Mouse (Mus musculus) granulocyte monocyte progenitor cell, adult 5-6 weeks (primary cell): Measurements from ENCODE around the gene Klk4. TPM values are rescaled to one million over a fixed set of nuclear protein-coding genes. Genes with fewer than 3 reads are reported as not detected.

Experiments used
- ATAC-seq: replicated peaks from 2 replicates; pipeline ENCODE4 v1.8.0; 2016; ENCODE audit warnings: mild to moderate bottlenecking, moderate TSS enrichment, inconsistent platforms; ENCODE audit not compliant: poor library complexity, severe bottlenecking
- total RNA-seq, 2 experiments: library from RNA; stranded (forward) in 1 of 2; stranded (reverse) in 1 of 2; fragments of 200-712, 200-1000 nt in 1 of 2; fragments of >200 nt in 1 of 2; fragmentation: Nextera tagmentation in 1 of 2; gene quantifications; 2 replicates each; pipeline ENCODE4 v1.2.3; 2014 to 2017

Gene Klk4
- total RNA-seq, 2 experiments from 2014 or later = not detected

DNA sequence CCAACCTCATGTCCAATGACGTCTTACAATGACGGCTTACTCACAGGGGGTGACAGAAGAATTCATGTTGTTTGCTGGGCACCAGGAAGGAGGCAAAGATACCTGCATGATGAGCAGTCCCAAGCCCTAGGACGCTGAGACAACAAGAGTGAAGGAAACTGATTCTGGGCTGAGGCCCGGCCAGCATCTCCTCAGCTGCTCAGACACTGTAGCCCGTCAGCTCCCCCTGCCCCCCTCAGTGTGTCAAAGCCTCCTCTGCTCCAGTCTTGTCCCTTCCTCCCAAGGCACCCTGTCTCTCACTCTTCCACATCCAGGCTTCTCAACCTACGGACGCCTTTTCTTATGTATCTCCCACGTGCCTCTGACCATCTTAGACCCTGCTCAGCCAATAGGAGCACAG is 37.9 kb downstream of the Klk4 start:
- ATAC-seq = no peak

DNA sequence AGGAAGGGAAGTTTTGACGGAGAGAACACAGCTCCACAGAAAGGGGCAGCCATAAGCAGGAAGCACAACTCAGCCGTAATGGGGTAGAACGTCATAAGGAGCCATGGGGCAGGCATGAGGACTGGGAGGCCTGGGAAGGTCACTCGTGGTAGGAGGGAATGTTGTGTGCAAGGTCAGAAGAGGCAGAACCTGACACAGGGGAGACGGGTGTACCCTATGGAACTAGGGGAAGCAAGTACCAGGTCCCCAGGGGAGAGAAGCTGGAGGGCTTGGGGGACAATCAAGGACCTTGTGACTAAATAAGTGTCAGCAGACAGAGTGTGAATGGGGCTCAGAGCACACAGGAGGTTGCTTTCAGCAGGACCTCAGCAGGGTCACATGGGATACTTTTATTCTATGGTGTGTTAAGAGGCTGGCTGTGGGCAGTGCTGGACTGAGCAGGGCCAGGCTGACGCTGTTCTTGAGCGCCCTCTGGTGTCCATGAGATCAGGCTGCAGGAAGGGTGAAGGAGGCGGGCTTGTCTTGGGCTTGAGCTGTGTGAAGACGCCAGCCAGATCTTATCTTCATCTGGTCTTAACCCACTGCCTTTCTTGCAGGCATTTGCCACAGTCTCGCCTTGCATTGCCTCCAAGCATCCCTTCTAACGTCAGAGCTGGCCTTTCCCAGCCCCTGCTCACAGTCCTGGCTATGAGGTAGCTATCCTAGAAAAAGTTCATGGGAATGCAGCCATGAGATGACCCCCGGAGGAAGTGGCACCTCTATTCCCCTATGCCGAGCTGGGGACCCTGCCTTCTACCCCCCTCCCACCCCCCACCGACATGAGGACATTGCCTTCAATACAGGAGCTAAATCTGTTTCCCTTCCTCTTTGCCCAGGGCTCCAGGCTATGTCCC is 38.8 kb downstream of the Klk4 start:
- peak; percentile 63 for ATAC-seq

DNA sequence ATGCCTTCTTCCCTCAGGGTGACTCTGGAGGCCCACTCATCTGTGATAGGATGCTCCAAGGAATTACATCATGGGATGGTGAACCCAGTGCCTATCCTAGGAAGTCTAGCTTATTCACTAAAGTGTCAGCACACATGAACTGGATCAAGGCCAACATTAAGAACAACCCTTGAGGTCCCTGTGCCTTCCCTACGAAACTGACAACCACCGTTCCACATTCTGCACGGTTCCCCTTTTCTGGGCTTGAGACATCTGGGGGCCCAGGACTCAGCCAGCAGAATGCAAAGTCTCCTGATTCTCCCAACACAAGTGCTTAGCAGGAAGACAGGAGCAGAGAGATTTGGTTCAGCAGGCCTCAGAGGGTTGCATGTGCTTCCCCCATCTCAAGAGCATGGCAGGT is 39.6 kb downstream of the Klk4 start:
- peak; percentile 60 for ATAC-seq

DNA sequence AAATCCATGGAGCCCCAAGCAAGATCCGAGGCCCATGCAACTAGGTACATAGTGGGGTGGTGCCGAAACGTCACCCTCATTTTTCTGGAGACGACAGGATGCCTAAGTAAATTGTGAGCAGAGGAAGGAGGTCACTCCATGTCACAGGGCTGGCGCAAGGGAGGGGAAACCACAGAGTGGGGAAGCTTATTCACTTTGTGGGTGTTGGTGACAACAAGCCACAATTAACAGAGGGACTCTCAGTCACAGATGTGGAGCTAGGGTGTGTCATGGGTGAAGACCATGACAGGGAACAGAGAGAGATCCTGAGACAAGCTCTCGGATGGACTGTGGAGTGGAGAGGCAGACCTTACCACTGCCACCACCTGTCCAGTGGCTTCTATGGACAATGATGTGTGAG is 40.1 kb downstream of the Klk4 start:
- ATAC-seq = peak; percentile 65

DNA sequence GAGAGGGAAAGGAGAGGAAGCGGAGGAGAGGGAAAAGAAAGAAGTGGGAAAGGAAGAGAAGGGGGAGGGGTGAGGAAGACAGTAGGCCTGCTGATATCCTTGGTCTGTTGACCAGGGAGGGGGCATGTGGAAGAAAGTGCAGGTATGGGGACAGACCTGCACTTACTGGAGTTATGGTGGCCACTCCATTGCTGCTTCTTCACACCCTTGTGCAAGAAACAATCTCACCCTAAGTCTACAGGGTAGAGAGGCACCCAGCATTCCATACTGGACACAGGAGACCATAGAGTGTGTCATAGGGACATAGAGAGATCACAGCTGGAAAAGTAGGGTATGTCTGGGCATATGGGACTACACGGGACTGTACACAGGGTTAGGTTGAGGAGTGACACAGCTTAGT is 41.0 kb downstream of the Klk4 start:
- ATAC-seq = no peak

DNA sequence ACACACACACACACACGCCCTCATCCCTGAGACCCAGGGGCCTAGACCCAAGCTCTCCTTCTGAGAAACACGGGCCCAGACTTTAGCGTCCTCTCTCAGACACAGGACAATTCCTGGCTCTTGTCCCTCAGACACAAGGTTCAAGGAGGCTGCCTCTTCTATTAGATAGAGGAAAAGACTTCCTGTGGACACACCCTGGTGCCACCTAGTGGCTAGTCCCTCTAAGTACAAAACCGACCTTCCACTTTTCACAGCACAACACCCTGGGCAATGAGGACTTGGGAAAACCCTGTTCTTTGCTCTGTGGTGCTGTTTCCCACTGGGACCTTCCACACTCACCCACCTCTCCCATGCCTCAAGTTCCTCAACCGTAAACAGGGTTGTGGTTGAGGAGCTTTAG is 45.0 kb downstream of the Klk4 start:
- ATAC-seq = peak; percentile 47

DNA sequence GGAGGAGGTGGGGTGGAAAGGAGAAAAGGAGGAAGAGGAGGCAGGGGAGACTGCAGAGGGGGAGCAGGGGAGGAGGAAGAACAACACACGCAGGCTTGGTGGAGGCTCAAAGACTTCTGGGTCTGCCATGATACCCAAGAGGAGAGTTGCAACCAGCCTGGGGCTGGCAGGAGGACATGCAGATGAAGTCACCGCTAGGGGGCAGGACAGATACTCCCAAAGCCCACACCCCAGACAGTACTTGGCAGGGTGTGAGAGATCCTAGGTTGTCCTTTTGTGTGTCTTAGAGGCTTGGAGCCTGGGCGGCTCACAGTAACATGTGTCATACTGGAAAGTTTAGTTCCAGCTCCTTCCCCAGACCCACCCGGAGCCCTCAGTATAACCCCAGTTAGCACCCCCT is 47.6 kb downstream of the Klk4 start:
- ATAC-seq = peak; percentile 40

DNA sequence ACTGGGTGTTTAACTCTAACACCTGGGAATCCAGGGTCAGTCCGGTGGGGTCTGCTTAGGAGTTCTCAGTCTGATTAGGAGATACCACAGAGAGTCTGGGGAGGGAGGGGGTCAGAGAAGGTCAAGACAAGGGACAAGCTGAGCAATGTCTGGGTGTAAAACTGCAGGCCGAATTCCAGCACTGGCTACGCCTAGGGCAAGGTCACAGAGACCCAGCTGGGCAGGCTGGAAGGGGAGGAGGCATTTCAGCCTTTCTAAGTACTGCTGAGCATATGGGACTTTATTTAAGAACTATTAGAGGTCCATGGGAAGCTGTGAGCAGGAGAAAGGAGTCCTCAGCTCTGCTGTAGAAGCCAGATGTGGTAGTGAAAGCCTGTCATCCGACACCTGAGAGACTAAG is 51.4 kb downstream of the Klk4 start:
- ATAC-seq = no peak

DNA sequence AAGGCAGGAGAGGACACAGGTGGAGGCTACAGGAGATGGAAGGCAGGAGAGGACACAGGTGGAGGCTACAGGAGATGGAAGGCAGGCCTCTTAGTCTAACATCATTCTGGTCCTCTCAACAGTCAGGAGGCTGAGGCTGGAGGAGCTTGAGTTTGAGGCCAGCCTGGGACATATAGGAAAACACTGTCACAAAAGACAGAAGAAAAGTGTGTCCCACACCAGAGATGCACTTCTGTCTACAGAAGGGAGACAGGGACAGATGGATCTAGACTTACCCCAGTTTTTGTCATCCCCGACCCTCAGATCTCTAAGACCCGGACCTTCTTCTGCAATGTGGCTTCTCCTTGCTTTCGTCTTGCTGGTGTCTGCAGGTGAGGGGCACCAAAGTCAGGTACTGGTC is 52.5 kb downstream of the Klk4 start, which contains the start of gene Klk15:
TSS of gene Klk15 (plus strand) at position 301 of the 400 bp plus-strand sequence.
- no peak for ATAC-seq

DNA sequence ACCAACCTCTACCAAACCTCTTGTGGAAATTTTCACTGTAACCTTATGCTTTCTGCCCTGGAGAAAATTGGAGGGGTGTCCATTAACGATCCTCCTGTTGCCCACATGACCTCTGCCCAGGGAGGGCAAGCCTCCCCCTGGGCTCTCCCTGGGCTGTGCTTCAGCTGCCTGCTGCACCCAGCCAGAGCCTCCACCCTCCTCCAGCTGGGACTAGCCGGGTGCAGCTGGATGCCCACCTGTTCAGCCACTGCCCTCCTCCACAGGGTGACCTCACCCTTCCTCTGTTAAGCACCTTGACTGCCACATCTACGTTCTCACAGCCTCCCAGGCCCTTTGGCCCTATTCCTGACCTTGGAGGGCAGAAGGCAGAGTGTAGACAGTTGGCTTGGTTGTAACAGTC is 53.8 kb downstream of the Klk4 start:
- ATAC-seq = no peak

Other genes with a start within 250 kb of the Klk4 start
- 0.28 TPM in 1 of 2 replicates, not detected in the other for gene Ceacam18, start 246.5 kb upstream of the Klk4 start, total RNA-seq (2014; fragmentation: Nextera tagmentation)
- gene Ceacam18, start 246.5 kb upstream of the Klk4 start, total RNA-seq (2017) = not detected in 2 replicates
- 13.1 and 15.1 TPM in 2 replicates for gene Siglece, start 221.0 kb upstream of the Klk4 start, total RNA-seq (2014; fragmentation: Nextera tagmentation)
- gene Siglece, start 221.0 kb upstream of the Klk4 start, total RNA-seq (2017) = 5.2 and 9.0 TPM in 2 replicates
- 5.6 and 8.7 TPM in 2 replicates for gene Ctu1, start 209.1 kb upstream of the Klk4 start, total RNA-seq (2014; fragmentation: Nextera tagmentation)
- 5.5 and 9.5 TPM in 2 replicates for gene Ctu1, start 209.1 kb upstream of the Klk4 start, total RNA-seq (2017)
- not detected in 2 replicates for gene Klk14, start 190.7 kb upstream of the Klk4 start, total RNA-seq (2014; fragmentation: Nextera tagmentation)
- gene Klk14, start 190.7 kb upstream of the Klk4 start, total RNA-seq (2017) = not detected in 2 replicates
- gene Klk13, start 168.6 kb upstream of the Klk4 start, total RNA-seq (2014; fragmentation: Nextera tagmentation) = not detected in 2 replicates
- gene Klk13, start 168.6 kb upstream of the Klk4 start, total RNA-seq (2017) = not detected in 2 replicates
- gene Klk12, start 112.3 kb upstream of the Klk4 start, total RNA-seq (2014; fragmentation: Nextera tagmentation) = not detected in 2 replicates
- gene Klk12, start 112.3 kb upstream of the Klk4 start, total RNA-seq (2017) = not detected in 2 replicates
- not detected in 2 replicates for gene Klk11, start 106.6 kb upstream of the Klk4 start, total RNA-seq (2014; fragmentation: Nextera tagmentation)
- gene Klk11, start 106.6 kb upstream of the Klk4 start, total RNA-seq (2017) = not detected in 2 replicates
- gene Klk10, start 100.1 kb upstream of the Klk4 start, total RNA-seq (2014; fragmentation: Nextera tagmentation) = not detected in 2 replicates
- gene Klk10, start 100.1 kb upstream of the Klk4 start, total RNA-seq (2017) = not detected in 2 replicates
- not detected in 2 replicates for gene Klk9, start 89.3 kb upstream of the Klk4 start, total RNA-seq (2014; fragmentation: Nextera tagmentation)
- gene Klk9, start 89.3 kb upstream of the Klk4 start, total RNA-seq (2017) = not detected in 2 replicates
- 19.5 and 25.4 TPM in 2 replicates for gene Klk8, start 83.6 kb upstream of the Klk4 start, total RNA-seq (2014; fragmentation: Nextera tagmentation)
- gene Klk8, start 83.6 kb upstream of the Klk4 start, total RNA-seq (2017) = 10.8 and 11.1 TPM in 2 replicates
- gene Klk7, start 69.9 kb upstream of the Klk4 start, total RNA-seq (2014; fragmentation: Nextera tagmentation) = not detected in 2 replicates
- gene Klk7, start 69.9 kb upstream of the Klk4 start, total RNA-seq (2017) = not detected in 2 replicates
- gene Klk6, start 56.7 kb upstream of the Klk4 start, total RNA-seq (2014; fragmentation: Nextera tagmentation) = not detected in 2 replicates
- gene Klk6, start 56.7 kb upstream of the Klk4 start, total RNA-seq (2017) = not detected in 2 replicates
- gene Klk5, start 39.2 kb upstream of the Klk4 start, total RNA-seq (2014; fragmentation: Nextera tagmentation) = not detected in 2 replicates
- not detected in 2 replicates for gene Klk5, start 39.2 kb upstream of the Klk4 start, total RNA-seq (2017)
- not detected in 2 replicates for gene Klk15, start 52.6 kb downstream of the Klk4 start, total RNA-seq (2014; fragmentation: Nextera tagmentation)
- not detected in 2 replicates for gene Klk15, start 52.6 kb downstream of the Klk4 start, total RNA-seq (2017)
- gene Klk1b8, start 69.5 kb downstream of the Klk4 start, total RNA-seq (2014; fragmentation: Nextera tagmentation) = not detected in 2 replicates
- gene Klk1b8, start 69.5 kb downstream of the Klk4 start, total RNA-seq (2017) = not detected in 2 replicates
- not detected in 2 replicates for gene Klk1b1, start 85.6 kb downstream of the Klk4 start, total RNA-seq (2014; fragmentation: Nextera tagmentation)
- not detected in 2 replicates for gene Klk1b1, start 85.6 kb downstream of the Klk4 start, total RNA-seq (2017)
- gene Klk1b9, start 94.9 kb downstream of the Klk4 start, total RNA-seq (2014; fragmentation: Nextera tagmentation) = not detected in 2 replicates
- not detected in 2 replicates for gene Klk1b9, start 94.9 kb downstream of the Klk4 start, total RNA-seq (2017)
- gene Klk1b11, start 114.7 kb downstream of the Klk4 start, total RNA-seq (2014; fragmentation: Nextera tagmentation) = not detected in 2 replicates
- gene Klk1b11, start 114.7 kb downstream of the Klk4 start, total RNA-seq (2017) = not detected in 2 replicates
- not detected in 2 replicates for gene Klk1b26, start 131.0 kb downstream of the Klk4 start, total RNA-seq (2014; fragmentation: Nextera tagmentation)
- gene Klk1b26, start 131.0 kb downstream of the Klk4 start, total RNA-seq (2017) = not detected in 2 replicates
- not detected in 2 replicates for gene Klk1b27, start 171.1 kb downstream of the Klk4 start, total RNA-seq (2014; fragmentation: Nextera tagmentation)
- gene Klk1b27, start 171.1 kb downstream of the Klk4 start, total RNA-seq (2017) = not detected in 2 replicates
- gene Klk1b21, start 221.2 kb downstream of the Klk4 start, total RNA-seq (2014; fragmentation: Nextera tagmentation) = not detected in 2 replicates
- gene Klk1b21, start 221.2 kb downstream of the Klk4 start, total RNA-seq (2017) = not detected in 2 replicates
- not detected in 2 replicates for gene Klk1b22, start 231.5 kb downstream of the Klk4 start, total RNA-seq (2014; fragmentation: Nextera tagmentation)
- gene Klk1b22, start 231.5 kb downstream of the Klk4 start, total RNA-seq (2017) = not detected in 2 replicates